Mouse (Mus musculus) fat pad, adult 2 months (tissue): ENCODE measurements around the gene Stra8.

Source experiments
- DNase-seq: peaks from one replicate; pipeline ENCODE4 v3.0.0-alpha.2; 2011; ENCODE audit warnings: low read depth, low spot score; ENCODE audit errors: extremely low read depth

Stra8 gene

DNA sequence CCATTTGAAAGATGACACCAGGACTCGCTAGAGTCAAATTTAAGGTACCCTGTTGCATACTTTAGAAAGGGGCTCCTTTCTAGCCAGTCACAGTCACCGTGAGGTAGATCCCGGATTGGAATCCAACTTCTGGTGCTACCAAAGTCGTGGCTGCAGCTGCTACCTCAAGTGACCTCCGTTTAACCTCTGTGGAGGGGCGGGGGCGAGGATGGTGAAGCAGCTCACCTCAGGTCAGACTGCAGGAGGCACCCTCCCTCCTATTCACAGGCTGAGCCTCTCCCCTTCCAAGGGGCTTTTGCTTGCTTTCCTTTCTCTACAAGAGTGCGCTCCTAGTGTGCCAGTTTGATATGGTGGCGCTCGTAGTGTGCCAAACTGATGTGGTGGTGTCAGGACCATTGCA lies at the start of gene Stra8:
Gene Stra8, plus strand, starts transcription at position 208 of the 400 bp plus-strand sequence.
- no peak for DNase-seq

DNA sequence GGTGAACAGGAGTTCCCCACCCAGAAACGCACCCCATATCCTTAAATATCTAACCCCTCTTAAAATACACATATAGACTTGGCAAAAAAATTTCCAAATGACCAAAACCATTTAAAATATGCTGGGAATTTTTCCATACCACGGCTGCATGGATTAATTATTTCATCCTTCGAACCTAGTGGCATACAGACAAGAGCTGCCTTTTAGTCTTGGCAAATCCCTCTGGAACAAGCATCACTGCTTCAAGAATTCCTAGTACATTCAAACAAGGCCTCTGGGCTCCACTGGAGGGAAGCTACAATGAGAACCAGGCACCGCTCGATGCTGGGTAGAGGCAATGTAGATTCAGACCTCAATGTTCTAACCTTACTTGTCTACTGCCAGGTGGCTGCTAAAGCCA lies 49.2 kb upstream of the Stra8 start:
- DNase-seq: no peak

DNA sequence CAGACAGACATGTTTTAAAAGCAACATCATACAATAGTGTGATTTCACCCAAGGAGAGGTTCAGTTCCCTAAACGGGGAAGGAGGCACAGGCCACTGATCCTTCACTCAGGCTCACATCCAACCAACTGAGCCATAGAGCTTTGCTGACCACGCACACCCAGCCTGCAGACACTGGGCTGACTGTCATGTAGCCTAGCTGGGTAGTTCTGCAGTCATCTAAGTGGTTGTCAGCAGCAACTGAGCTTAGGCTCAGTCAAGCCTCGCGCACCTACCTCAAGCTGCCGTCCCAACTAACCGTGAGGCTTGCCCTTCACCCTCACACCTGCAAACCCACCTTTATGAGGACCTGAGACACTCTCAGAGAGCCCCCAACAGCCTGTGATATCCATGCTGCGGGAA lies 48.0 kb upstream of the Stra8 start:
- no peak for DNase-seq

DNA sequence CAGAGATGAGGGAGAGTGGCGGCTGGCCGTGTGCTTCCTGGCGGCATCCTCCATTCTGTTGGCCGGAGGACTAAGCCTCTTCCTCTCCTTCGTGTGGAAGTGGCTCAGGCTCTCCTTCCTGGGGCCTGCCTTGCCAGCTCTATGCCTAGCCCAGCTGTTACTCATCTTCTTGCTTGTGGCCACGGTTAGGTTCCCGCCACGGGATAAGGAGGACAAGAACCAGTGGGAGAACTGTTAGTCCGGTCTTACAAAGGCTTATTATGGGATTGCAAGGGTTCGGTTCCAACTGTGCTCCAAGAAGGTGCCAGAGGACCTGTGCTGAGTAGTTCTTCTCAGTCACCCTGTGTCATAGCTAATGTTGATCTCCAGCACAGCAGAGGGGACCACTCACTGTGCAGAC lies 47.1 kb upstream of the Stra8 start:
- DNase-seq: no peak

DNA sequence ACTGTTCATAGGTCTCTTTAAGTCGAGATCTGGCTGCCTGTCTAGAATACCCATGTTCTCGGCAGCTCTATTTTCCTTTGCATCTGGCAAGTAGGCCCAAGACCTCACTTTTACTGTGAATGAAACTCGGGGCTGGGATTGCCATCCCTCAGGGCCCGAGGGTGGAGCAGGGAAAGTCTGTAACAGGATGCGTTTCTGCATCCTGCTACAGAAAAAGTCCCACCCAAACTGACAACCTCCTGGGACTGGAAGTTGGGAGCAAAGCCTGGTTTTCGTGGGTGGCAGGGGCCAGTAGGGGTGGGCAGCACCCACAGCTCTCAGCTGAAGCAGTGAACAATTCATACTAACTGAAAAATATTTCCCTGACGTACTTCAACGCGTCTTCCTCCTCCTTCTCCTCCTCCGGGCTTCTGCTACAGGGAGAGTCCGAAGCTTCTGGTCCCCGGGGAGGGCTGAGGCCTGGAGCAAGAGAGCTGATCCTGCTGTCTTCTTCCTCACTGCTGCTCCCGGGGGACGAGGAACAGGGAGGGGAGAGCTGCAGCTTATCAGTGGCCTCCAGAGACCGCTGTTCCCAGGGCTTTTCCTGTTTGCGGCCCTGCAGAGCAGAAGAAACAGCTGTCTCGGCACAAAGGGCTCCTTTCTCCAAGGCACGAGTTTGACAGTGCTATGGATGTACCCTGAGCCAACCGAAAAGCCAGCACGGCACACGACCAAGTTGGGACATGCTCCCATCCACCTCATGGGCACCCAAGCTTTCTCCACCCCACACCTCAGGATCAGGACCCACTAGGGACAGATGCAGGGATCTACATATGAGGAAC lies 45.7 kb upstream of the Stra8 start:
- no peak for DNase-seq

DNA sequence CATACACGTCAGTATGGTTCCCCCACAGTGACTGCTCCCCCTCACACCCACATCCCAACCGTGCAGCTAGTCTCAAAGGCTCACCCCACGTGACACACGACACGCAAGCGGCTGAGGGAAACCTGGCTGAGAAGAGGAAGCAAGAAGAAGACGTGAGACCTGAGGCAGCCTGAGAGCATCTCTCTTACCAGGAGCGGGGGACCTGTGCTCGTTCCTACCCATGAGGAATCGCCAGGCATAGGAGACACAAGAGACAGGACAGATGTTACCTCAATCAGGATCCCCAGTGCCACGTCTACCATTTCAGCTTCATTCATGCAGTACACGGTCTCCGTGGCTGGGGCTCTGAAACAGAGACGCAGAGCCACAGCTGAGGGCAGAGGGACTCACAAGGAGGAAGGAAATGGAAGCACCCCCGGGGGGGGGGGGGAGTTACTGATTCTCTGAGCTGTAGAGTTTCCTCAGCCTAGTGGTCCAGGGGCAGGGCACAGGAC lies 44.6 kb upstream of the Stra8 start:
- DNase-seq: no peak

DNA sequence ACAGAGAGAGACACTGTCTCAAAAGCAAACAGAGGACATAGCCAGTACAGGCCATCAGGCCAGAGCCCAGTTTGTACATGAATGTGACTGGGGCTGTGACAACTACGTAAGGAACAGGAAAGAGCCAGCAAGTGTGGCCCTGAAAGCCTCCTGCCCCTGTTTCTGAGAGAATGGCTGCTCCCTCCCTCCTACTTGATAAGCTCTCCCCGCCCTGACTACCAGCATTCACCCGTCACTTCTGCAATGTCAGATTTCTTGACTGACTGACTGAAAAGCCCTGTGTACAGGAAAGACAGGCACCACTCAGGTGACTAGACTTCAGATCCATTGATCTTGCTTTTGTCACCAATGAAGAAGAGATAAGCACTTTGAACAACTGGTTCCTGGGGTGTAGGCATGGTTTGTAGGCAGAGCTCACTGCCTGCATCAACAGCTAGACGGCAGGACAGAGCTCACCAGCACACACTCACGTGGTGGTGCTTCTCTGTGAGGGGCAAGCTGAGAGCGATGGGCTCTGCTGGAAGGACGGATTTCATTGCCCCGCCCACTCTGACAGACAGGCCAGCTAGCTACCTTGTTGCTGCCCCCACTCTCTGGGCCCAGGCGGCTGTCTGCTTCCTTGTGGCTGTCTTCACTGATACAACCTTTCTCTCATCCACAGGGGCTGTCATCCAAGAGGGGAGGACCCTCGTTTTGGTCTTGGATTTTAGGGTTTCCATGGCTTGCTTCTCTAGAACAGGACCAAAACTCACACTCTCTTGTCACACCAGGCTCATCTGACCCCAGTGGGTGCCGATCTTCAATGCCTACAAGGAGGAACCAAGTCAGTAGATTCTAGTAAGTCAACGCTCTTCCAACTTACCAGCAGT lies 43.8 kb upstream of the Stra8 start:
- no peak for DNase-seq

DNA sequence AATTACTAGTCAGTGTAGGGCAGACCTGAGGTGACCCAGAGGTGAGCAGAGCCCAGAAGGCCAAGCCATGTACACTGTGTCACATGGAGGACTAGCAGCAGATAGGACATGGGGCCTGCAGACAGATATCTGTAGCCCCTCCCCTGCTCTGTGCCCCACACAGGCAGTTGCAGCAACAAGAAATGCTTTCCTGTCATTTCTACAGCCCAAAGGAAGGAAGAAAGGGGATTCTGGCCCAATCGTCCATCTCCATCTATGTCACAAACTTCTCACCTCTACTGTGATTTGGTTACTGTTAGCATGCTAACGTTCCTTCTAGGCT lies 43.2 kb upstream of the Stra8 start:
- DNase-seq: no peak

DNA sequence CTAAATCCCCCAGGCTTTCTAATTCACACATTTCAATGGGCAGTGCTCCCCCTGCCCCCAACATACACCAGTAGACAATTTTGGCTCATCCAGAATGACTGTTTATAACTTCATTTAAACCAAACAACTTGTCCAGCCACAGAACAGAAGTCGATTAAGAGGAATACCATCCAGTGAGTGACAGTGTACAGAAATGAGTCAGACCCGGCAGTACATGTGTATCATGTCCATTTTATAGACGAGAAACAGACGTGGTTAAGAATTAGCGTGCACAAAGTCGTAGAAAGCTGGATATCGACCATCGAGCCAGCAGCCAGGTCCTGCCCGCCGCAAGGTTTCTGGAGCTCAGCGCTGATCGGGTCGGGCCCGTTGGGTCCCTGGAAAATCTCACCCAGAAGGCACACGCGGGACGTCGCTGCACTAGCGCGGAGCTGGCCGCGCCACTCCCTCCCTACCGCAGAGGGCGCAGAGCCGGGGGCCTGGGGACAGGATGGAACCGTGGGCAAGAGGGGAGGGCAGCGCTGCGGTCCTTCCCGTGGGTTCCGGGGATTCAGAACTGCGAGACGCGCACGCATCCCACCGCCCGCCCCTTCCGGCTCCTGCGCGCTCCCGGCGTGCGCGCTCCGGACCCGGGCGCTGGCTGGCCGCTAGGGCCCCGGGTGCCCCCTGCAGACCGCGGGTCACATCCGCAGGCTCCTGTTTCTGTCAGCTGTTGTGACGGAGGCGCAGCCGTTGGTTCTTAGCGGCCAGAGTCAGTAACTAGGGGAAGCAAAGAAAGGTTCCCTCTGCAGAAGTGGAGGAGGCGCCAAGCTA lies 42.2 kb upstream of the Stra8 start, which contains the start of gene Cyren:
Gene Cyren, minus strand, starts transcription at position 552 of the 813 bp plus-strand sequence.
- no peak for DNase-seq

DNA sequence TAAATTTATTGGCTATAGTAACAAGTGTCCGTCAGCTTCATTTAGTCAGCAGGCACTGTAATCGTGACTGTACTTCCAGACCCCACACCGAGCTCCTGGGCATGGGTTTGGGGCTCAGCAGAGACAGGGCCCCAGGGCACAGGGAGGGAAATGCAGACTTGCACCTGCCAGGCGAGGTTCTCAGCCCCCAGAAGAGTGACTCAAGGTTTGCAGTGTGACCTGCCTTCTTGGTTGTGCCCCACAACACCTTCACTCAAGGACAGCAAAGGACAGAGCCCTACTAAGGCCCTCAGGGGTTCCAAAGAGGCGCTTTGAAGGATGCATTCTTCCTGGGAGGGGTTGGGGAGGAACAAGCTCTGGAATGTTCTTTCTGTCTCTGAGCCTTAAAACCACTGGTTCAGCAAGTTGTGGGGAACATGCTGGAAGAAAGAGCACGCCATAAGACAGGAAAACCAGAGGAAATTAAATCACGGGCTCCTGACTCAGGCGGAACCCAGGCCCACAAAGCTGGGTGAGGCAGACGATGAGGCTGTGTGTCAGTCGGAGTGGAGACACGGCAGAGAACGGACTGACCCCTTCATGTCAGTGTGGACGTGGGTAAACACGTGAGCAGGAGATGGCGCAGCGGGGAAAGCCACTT lies 40.7 kb upstream of the Stra8 start:
- DNase-seq: no peak

DNA sequence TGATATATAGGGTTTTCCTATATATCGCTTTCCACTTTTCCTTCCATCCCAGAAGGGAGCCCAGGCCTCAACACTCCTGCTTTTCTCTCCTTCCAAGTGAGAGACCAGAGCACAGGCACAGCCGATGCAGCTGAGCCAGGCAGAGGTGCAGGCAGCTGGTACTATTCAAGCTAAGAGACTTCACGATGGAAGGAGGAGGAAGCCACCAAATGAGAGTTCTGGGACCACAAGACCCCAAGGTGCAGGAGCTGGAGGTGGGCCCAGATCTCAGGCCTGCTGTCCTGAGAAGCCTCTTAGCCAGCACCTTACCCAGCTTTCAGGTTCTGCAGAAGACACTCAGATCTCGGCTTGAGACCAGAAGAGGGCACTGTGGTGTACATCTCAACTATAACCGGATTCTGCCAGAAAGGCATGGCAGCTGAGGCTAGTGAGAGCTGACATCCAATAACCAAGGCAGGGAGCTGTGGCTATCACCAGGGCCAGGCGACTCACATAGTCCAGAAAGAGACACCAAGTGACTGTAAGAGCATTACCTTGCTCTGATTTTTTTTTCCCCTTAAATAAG lies 40.0 kb upstream of the Stra8 start:
- DNase-seq: no peak

DNA sequence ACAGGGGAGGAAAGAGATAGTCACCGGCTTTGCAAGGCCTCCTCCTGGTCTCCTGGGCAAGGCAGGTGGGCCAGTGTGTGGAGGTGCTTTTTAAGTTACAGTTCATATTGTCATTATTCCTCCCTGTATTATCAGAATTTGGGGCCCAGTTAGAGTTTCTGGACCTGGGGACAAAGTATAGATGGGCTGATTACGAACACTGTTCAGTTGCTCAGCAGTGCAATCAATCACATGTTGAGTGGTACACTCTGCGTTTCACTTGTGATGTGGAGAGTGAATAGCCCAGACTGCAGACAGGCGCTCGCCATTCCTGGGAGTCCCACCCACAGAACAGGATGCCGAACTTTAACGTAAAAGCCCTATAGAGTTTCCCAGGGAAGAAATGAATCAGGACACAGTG lies 35.2 kb upstream of the Stra8 start:
- DNase-seq: no peak

DNA sequence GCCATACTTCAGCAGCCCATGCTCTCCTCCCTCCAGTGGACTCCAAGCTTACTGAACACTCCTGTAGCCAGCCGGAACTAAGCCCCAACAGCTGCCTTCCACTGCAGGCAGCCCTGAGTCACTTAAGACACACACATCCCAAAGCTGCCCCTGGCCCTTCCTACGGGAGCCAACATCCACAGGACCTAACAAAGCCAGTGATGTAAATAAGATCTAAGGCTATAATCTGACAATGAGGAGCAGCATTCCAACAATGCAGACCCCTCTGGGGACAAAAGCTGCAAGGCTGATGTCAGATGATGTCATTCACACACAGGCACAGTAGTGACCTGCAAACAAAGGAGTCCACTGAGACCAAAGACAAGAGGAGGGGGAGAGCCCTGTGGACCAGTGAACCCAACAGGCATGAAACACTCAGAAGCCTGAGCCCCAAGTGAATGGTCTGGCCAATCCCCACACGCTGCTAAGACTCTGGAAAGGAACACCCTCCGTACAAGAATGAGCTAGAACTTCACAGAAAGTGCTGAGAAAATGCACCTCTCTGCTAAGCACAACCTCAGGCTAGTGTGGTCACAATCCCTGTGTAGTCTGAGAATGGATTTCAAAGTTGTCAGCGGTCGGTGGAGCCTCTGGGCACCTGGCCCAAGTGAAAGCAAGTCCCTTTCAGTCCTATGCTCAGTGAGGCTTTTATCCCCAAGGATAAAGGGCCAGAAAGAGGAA lies 32.7 kb upstream of the Stra8 start:
- no peak for DNase-seq

DNA sequence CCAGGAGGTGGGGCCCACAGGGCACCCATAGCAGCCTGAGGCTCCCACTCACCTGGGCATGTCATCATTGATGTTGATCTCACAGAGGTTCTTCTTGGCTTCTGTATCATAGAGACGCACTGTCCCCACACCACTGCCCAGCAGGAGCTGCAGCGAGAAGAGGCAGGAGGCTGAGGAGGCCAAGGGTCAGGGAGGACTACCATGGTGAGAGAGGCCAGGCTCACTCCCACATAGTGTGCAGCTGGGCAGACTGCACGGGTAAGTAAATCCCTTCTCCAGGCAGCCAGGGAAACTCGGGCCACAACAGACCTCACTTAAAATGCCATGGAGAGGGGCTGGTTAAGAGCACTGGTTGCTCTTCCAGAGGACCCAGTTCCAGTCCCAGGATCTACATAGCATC lies 30.8 kb upstream of the Stra8 start:
- DNase-seq: no peak

DNA sequence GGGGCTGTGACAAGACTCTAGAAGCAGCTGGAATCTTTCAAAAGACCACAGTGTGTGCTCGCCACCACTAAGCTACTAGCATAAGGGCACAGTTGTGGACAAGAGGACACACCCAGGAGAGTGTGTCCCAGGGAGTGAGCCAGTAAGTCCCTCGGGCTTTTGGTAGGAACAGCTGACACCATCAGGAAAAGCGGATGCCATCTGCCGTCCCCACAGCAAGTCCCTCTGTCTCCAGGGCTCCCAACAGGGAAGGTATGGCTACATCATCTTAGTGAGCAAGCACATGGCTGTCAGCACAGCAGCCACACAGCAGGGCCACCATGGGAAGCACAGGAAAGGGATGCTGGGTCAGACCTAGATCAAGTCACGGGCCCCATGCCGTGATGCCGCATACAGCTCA lies 24.4 kb upstream of the Stra8 start:
- no peak for DNase-seq

DNA sequence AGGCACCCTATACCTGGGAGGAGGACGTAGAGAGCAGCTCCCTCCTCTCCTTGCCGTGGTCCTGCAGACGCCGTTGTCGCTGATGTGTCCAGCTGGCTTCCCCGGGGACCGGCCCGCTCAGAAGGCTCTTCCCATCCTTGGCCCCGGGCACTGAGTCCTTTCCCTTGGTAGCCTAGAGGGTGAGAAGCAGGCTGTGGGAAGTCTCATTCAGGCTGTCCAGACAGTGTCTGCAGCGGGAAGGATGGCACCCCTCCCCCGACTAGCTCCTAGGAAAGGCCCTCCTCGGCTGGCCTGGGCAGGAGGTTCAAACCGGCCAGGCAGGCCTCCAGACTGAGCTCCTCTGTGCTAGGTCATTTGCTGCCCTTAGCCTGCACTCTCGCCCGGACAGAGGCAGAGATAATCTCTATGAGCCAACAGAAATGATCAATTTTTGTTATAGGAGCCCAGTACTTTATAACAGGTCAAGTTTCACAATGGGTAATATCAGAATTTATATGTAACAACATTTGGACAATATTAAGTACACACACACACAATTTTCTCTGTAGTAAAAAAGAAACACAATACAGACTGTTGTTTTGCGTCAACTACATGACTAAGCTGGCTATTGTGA lies 23.7 kb upstream of the Stra8 start:
- DNase-seq: no peak

DNA sequence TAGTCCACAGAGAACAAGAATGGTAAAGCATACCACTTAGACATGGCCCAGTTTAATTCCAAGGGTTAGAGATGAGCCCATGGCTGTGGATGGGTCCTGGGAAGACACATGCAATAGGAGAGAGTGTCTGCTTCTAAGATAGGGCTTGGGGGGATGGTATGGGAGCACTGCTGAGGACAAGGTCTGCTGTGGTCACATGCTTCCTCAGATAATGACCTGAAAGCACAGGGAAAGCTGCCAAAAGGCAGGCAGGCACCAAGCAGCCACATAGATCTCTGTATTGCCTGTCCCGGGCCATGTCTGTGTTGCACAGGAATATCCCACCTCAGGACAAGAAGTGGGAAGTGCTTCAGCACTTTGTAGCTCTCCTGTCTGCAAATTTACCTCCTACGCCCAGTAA lies 20.8 kb upstream of the Stra8 start:
- DNase-seq: no peak

DNA sequence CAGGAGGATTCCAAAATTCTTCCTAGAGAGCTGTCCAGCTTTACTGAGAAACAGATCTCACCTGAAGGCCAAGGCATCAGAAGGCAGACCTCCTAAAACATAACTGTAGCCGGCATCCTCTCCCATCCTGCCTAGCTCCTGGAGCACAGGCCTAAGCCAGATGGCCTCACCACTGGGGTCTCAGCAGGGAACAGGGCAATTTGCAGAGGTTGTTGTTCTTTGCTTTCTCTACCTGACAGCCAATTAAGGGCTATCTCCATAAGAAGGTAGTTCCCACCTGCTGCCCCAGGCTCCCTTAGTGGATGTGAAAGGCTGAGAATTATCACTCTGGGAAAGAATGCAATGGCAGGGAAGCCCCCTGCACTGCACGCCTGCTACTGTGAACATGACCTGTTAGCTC lies 19.0 kb upstream of the Stra8 start:
- no peak for DNase-seq

DNA sequence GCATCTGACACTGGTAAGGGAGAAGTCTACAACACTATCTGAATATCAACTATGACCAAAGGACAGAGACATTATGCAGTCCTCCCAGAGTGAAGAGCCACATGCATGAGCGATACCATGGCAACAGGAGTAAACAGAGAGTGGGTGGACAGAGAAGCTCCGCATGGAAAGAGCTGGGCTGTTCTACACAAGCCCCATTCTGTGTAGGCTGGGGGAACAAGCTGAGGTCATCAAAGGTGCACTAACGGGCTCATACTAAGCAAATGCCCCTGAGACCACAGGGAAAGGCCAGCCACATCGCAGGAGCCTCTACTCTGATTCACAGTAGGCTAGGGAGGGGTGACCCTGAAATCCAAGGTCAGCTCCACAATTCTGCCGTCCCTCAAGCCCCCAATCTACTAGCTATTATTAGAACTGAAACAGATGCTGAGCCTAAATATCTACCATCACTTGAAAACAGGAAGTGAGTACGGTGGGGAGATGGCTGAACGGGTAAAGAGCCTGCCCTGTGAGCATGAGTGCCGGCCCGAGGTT lies 18.0 kb upstream of the Stra8 start:
- no peak for DNase-seq
